Mouse (Mus musculus) cerebellum, adult 2 months (tissue): ENCODE measurements around the gene Pef1.

ENCODE experiments used
- CTCF ChIP-seq: fragments of 200-500 bp; IDR thresholded peaks from 2 replicates; pipeline ENCODE4 v1.5.1; 2011; ENCODE audit warnings: low read depth, mild to moderate bottlenecking, control low read depth, low read length, moderate library complexity, borderline replicate concordance; ENCODE audit not compliant: insufficient read depth
- POLR2A ChIP-seq: fragments of 200-500 bp; IDR thresholded peaks from 2 replicates; pipeline ENCODE4 v1.6.1; 2011; ENCODE audit warnings: low read length, control low read depth, borderline replicate concordance; ENCODE audit not compliant: insufficient read depth

- TF ChIP-seq CTCF (no peak), POLR2A (no peak)
Observed at GRCm38 (mm10) chr4:130101183-130101582, 1.2 kb upstream of the Pef1 start.
